ENCODE assay signal across 14 mouse cellular contexts in the genomic region with DNA sequence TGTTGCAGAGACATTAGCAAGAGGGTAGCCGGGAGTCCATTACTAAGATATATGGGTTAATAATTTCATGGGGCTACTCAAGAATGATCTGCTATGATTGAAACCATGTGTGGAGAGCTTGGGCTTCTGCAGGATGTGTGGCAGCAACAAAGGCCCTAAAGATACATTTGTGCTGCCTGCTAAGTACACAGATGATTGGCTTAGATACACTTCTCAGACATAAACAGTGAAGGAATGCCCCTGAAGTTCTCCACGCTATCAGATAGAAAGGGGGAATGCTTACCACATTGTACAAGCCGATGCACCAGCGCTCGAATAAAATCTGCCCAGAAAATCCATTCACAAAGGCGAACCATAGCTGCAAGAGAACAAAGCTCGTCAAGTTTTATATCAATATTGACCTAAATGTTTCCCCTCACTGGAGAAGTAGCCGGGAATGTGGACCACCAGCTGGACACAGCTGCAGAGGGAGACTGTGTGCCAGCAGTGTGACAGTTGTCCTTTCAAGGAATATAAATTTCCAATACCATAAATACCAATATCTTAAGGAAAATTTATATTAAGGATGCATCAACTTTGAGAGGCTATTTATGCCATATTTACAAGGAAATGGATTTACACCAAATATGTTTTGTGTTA.
DNase-seq lines count a peak whose midpoint lies in the region; ATAC-seq and TF ChIP-seq lines count a peak whose summit lies in the region.
"Had no signal": no experiment of that assay in that cellular context is flagged by ENCODE, and none has a peak within 500 bp of the region (broad histone marks: within the 10 kb centered on the region; RNA-seq: fewer than 3 reads in every experiment).

No protein-coding gene starts in this region.

- no peak overlapping the region for H3K4me3 ChIP-seq in intestine, embryonic 14.5 days (ENCODE audit: low read depth, low read length)
- H3K4me3 ChIP-seq in intestine, postnatal 0 days (ENCODE audit: low read depth, low read length) = no peak overlapping the region
- no peak overlapping the region for H3K4me3 ChIP-seq in embryonic facial prominence, embryonic 10.5 days
- no peak overlapping the region for H3K4me3 ChIP-seq in kidney, postnatal 0 days (replicated peaks; ENCODE audit: low read depth, low read length)
- H3K4me3 ChIP-seq in forebrain, embryonic 12.5 days (replicated peaks) = no peak overlapping the region
- H3K4me3 ChIP-seq: erythroblast, embryonic 14.5 days; hindbrain, embryonic 12.5 days had no signal

- 43% methylated on average over 8 of the region's 8 CpGs for WGBS in intestine, embryonic 14.5 days
- WGBS in intestine, postnatal 0 days = 48% methylated on average over 8 of the region's 8 CpGs
- WGBS in embryonic facial prominence, embryonic 10.5 days = 68% methylated on average over 8 of the region's 8 CpGs
- 53% methylated on average over 8 of the region's 8 CpGs for WGBS in kidney, postnatal 0 days
- WGBS in forebrain, embryonic 12.5 days = 81% methylated on average over 8 of the region's 8 CpGs

- H3K36me3 ChIP-seq in intestine, embryonic 14.5 days (ENCODE audit: control insufficient read depth, insufficient read depth, low read length) = no peaks in the 10 kb centered on the region
- H3K36me3 ChIP-seq in intestine, postnatal 0 days (ENCODE audit: control insufficient read depth, insufficient read depth) = no peaks in the 10 kb centered on the region
- no peaks in the 10 kb centered on the region for H3K36me3 ChIP-seq in embryonic facial prominence, embryonic 10.5 days (replicated peaks)
- H3K36me3 ChIP-seq in kidney, postnatal 0 days (ENCODE audit: insufficient read depth, low read length) = no peaks in the 10 kb centered on the region
- no peaks in the 10 kb centered on the region for H3K36me3 ChIP-seq in forebrain, embryonic 12.5 days (replicated peaks)
- H3K36me3 ChIP-seq: hindbrain, embryonic 12.5 days had no signal

- DNase-seq in intestine, embryonic 14.5 days (ENCODE audit: low spot score) = peak; percentile 59
- DNase-seq in embryonic facial prominence, embryonic 10.5 days (ENCODE audit: low spot score) = no peak
- peak; percentile 84 for DNase-seq in kidney, postnatal 0 days (ENCODE audit: low spot score)
- peak; percentile 28 to 74 for DNase-seq in lung, postnatal 4 days
- DNase-seq in frontal cortex, postnatal 14 days (ENCODE audit: low spot score in 2 of 2) = no peak
- no peak for DNase-seq in cerebellum, adult 8-10 months
- DNase-seq: cerebellum, postnatal 14 days; layer of hippocampus, adult 9-11 months; left cerebral cortex, postnatal 4 days had no signal

- peak overlapping the region; percentile 34; the same call in 1 of the 2 replicates for H3K27ac ChIP-seq in intestine, embryonic 14.5 days (ENCODE audit: low read depth)
- H3K27ac ChIP-seq in intestine, postnatal 0 days (ENCODE audit: low read depth, low read length) = no peak overlapping the region
- H3K27ac ChIP-seq in embryonic facial prominence, embryonic 10.5 days (replicated peaks) = peak overlapping the region; percentile 40; the same call in 1 of the 2 replicates
- H3K27ac ChIP-seq in kidney, postnatal 0 days = peak overlapping the region; percentile 57; the same call in 1 of the 2 replicates
- no peak overlapping the region for H3K27ac ChIP-seq in forebrain, embryonic 12.5 days
- H3K27ac ChIP-seq: hindbrain, embryonic 12.5 days had no signal

- H3K4me2 ChIP-seq in intestine, embryonic 14.5 days (ENCODE audit: low read length) = no peak overlapping the region
- H3K4me2 ChIP-seq in intestine, postnatal 0 days (replicated peaks; ENCODE audit: low read depth) = no peak overlapping the region
- no peak overlapping the region for H3K4me2 ChIP-seq in kidney, postnatal 0 days (ENCODE audit: low read length)
- H3K4me2 ChIP-seq in forebrain, embryonic 12.5 days = no peak overlapping the region
- H3K4me2 ChIP-seq: hindbrain, embryonic 12.5 days had no signal

- no peak for TF ChIP-seq CTCF in intestine, postnatal 0 days (IDR thresholded peaks at IDR 0.05; ENCODE audit: low read depth)
- TF ChIP-seq CTCF in kidney, postnatal 0 days (IDR thresholded peaks at IDR 0.05; ENCODE audit: low read depth) = no peak

- H3K9ac ChIP-seq in intestine, embryonic 14.5 days (ENCODE audit: low read length) = no peak overlapping the region
- no peak overlapping the region for H3K9ac ChIP-seq in intestine, postnatal 0 days (ENCODE audit: low read depth, low read length)
- H3K9ac ChIP-seq in kidney, postnatal 0 days (ENCODE audit: low read depth, low read length) = no peak overlapping the region
- H3K9ac ChIP-seq in forebrain, embryonic 12.5 days = no peak overlapping the region
- H3K9ac ChIP-seq: hindbrain, embryonic 12.5 days had no signal

- peaks cover 17% of the 10 kb centered on the region for H3K4me1 ChIP-seq in intestine, embryonic 14.5 days (replicated peaks; ENCODE audit: control insufficient read depth, insufficient read depth, low read length)
- no peaks in the 10 kb centered on the region for H3K4me1 ChIP-seq in intestine, postnatal 0 days (replicated peaks; ENCODE audit: control insufficient read depth, insufficient read depth, low read length)
- peaks cover 22% of the 10 kb centered on the region for H3K4me1 ChIP-seq in embryonic facial prominence, embryonic 10.5 days
- H3K4me1 ChIP-seq in kidney, postnatal 0 days (replicated peaks; ENCODE audit: insufficient read depth, low read length) = no peaks in the 10 kb centered on the region; the same call in 1 of the 2 replicates
- H3K4me1 ChIP-seq in forebrain, embryonic 12.5 days = no peaks in the 10 kb centered on the region
- H3K4me1 ChIP-seq: hindbrain, embryonic 12.5 days had no signal

- H3K9me3 ChIP-seq in intestine, embryonic 14.5 days (ENCODE audit: control insufficient read depth, low read length) = peaks cover 3% of the 10 kb centered on the region
- H3K9me3 ChIP-seq in intestine, postnatal 0 days (ENCODE audit: control insufficient read depth) = 0 out of 2 replicates have a peak, but pooled peaks cover 3% of the 10 kb centered on the region
- no peaks in the 10 kb centered on the region for H3K9me3 ChIP-seq in embryonic facial prominence, embryonic 10.5 days
- no peaks in the 10 kb centered on the region for H3K9me3 ChIP-seq in kidney, postnatal 0 days (replicated peaks; ENCODE audit: low read length)
- H3K9me3 ChIP-seq in forebrain, embryonic 12.5 days = 0 out of 2 replicates have a peak, but pooled peaks cover 3% of the 10 kb centered on the region
- H3K9me3 ChIP-seq: hindbrain, embryonic 12.5 days had no signal

- H3K27me3 ChIP-seq in intestine, embryonic 14.5 days (replicated peaks; ENCODE audit: control insufficient read depth, insufficient read depth, low read length) = no peaks in the 10 kb centered on the region
- no peaks in the 10 kb centered on the region for H3K27me3 ChIP-seq in intestine, postnatal 0 days (replicated peaks; ENCODE audit: control insufficient read depth, insufficient read depth, low read length)
- H3K27me3 ChIP-seq in embryonic facial prominence, embryonic 10.5 days (replicated peaks; ENCODE audit: low read depth, poor library complexity, severe bottlenecking) = no peaks in the 10 kb centered on the region
- H3K27me3 ChIP-seq in kidney, postnatal 0 days (ENCODE audit: insufficient read depth, low read length) = no peaks in the 10 kb centered on the region
- no peaks in the 10 kb centered on the region for H3K27me3 ChIP-seq in forebrain, embryonic 12.5 days
- H3K27me3 ChIP-seq: hindbrain, embryonic 12.5 days had no signal

- no peak for ATAC-seq in intestine, embryonic 14.5 days (replicated peaks; ENCODE audit: low FRiP score, low TSS enrichment, low read depth)
- ATAC-seq in intestine, postnatal 0 days = no peak
- no peak; the same call in 1 of the 2 replicates for ATAC-seq in kidney, postnatal 0 days (replicated peaks; ENCODE audit: low FRiP score, low read depth)
- no peak for ATAC-seq in forebrain, embryonic 12.5 days (ENCODE audit: low FRiP score)
- ATAC-seq: activated CD4-positive, CD25-positive, alpha-beta regulatory T cell, adult 4 months had no signal

Comparison
In these comparisons a context has a peak if more than half of its experiments do, and no peak if none do; other contexts are left out.
1. H3K27ac ChIP-seq: peak in intestine, embryonic 14.5 days (single experiment), embryonic facial prominence, embryonic 10.5 days (single experiment) and kidney, postnatal 0 days (single experiment); none in intestine, postnatal 0 days (single experiment) and forebrain, embryonic 12.5 days (single experiment).
2. DNase-seq: peak in intestine, embryonic 14.5 days (single experiment), kidney, postnatal 0 days (single experiment) and lung, postnatal 4 days (2 of 2); none in embryonic facial prominence, embryonic 10.5 days (single experiment), frontal cortex, postnatal 14 days (0 of 2) and cerebellum, adult 8-10 months (single experiment).